Mouse (Mus musculus) heart, adult 2 months (tissue): ENCODE results near the gene Prrt1. TPM values are rescaled to one million over a fixed set of nuclear protein-coding genes. Genes with fewer than 3 reads are reported as not detected.
A peak's percentile ranks its signal among the peaks of the same experiment; 100 is the strongest.

Source experiments
- DNase-seq, 2 experiments: peaks; one replicate each; pipeline ENCODE4 v3.0.0; 2021
- H3K27ac ChIP-seq: fragments of 200-600 bp; 2 replicates; pipeline ENCODE4 v1.8.1; 2022
- H3K27me3 ChIP-seq: fragments of 200-500 bp; 2 replicates; pipeline ENCODE4 v1.6.1; 2012; ENCODE audit warnings: mild to moderate bottlenecking, low read length, inconsistent platforms, mixed read lengths; ENCODE audit not compliant: control insufficient read depth, insufficient read depth
- H3K36me3 ChIP-seq: fragments of 200-500 bp; 2 replicates; pipeline ENCODE4 v1.6.1; 2012; ENCODE audit warnings: low read length, inconsistent platforms; ENCODE audit not compliant: control insufficient read depth, insufficient read depth
- H3K4me1 ChIP-seq: fragments of 200-500 bp; 2 replicates; pipeline ENCODE4 v1.6.1; 2011; ENCODE audit warnings: low read length; ENCODE audit not compliant: control insufficient read depth, insufficient read depth
- H3K4me3 ChIP-seq: fragments of 200-600 bp; 2 replicates; pipeline ENCODE4 v1.8.1; 2022
- H3K79me2 ChIP-seq: fragments of 200-500 bp; replicated peaks from 2 replicates; pipeline ENCODE4 v1.6.1; 2012; ENCODE audit warnings: mild to moderate bottlenecking, inconsistent platforms, low read length, moderate library complexity, mixed read lengths; ENCODE audit not compliant: control insufficient read depth, insufficient read depth
- H3K9ac ChIP-seq: fragments of 200-500 bp; 2 replicates; pipeline ENCODE4 v1.6.1; 2012; ENCODE audit warnings: low read depth, mild to moderate bottlenecking, control low read depth, inconsistent platforms, low read length, mixed read lengths
- CTCF ChIP-seq: fragments of 200-600 bp; IDR thresholded peaks from 2 replicates; pipeline ENCODE4 v1.8.1; 2022; ENCODE audit warnings: antibody characterized with exemption, mild to moderate bottlenecking, moderate library complexity
- EP300 ChIP-seq: fragments of 200-500 bp; IDR thresholded peaks from 2 replicates; pipeline ENCODE4 v1.6.1; 2011; ENCODE audit warnings: low read depth, low read length, control low read depth; ENCODE audit not compliant: insufficient read depth
- POLR2A ChIP-seq: fragments of 200-500 bp; IDR thresholded peaks from 2 replicates; pipeline ENCODE4 v1.6.1; 2011; ENCODE audit warnings: mild to moderate bottlenecking, low read depth, low read length, control low read depth; ENCODE audit not compliant: insufficient read depth
- WGBS: fragments of 180-500 bp; shearing (Covaris S2); methylation state at CpG from one replicate; pipeline ENCODE4 v1.1.7; 2018; 5-methylcytosine and 5-hydroxymethylcytosine counted together
- intact Hi-C: fragments of 180-260 bp; cut with DNase I; formaldehyde crosslinking; loops from one replicate; pipeline ENCODE4 v1.15.1; 2025
- polyA plus RNA-seq: library from polyadenylated mRNA; depleted of rRNA; stranded (reverse); fragments of >200 nt; gene quantifications from 2 replicates; pipeline ENCODE4 v1.2.3, GENCODE M21; 2012
- total RNA-seq, 2 experiments: library from RNA; stranded (reverse); gene quantifications; 2 replicates each; pipeline ENCODE4 v1.2.3; 2021

The Prrt1 gene
- total and polyA plus RNA-seq, 3 experiments, result 0.86 to 7.0 (median 1.4) TPM

- H3K36me3 ChIP-seq, result no peaks in the 10 kb centered on the region
- peak within 1 kb of the TSS; percentile 89 for H3K4me3 ChIP-seq
- peak within 1 kb of the TSS; percentile 91 for H3K27ac ChIP-seq
- intact Hi-C loops, result loop anchor here (1.0 to 10.0 kb wide), 2 partner anchors 38 to 489 kb away; partner anchors contain the start of gene H2-DMa
- peaks cover 2% of the 10 kb centered on the region for H3K79me2 ChIP-seq
- peak within 1 kb of the TSS; percentile 82 for H3K9ac ChIP-seq
- TF ChIP-seq POLR2A (peak; percentile 77), CTCF (no peak), EP300 (0 out of 2 replicates have a peak, but pooled peaks have one; percentile 10)
- peaks cover 4% of the 10 kb centered on the region for H3K4me1 ChIP-seq
- no peaks in the 10 kb centered on the region for H3K27me3 ChIP-seq
- DNase-seq, result peak; percentile 92 to 98
- WGBS, result under 1% methylated on average over 30 of the region's 30 CpGs
Measured at GRCm38 (mm10) chr17:34603375-34604060, 25.8 kb upstream of the Prrt1 start, which contains the start of gene Rnf5. Gene Rnf5, minus strand, starts transcription at chr17:34603690.

- no peaks in the 10 kb centered on the region for H3K36me3 ChIP-seq
- TF ChIP-seq EP300, result peak; percentile 11; the same call in 1 of the 2 replicates
- TF ChIP-seq POLR2A, result peak; percentile 93
- no peak for TF ChIP-seq CTCF
- H3K9ac ChIP-seq, result peak within 1 kb of the TSS; percentile 82
- peaks cover 2% of the 10 kb centered on the region for H3K79me2 ChIP-seq
- under 1% methylated on average over 35 of the region's 35 CpGs for WGBS
- H3K4me3 ChIP-seq, result peak within 1 kb of the TSS; percentile 89
- peak; percentile 94 to 99 for DNase-seq
- no peaks in the 10 kb centered on the region for H3K27me3 ChIP-seq
- H3K4me1 ChIP-seq, result peaks cover 4% of the 10 kb centered on the region
- peak within 1 kb of the TSS; percentile 91 for H3K27ac ChIP-seq
- intact Hi-C loops, result loop anchor here (10.0 kb wide), 1 partner anchor 489 kb away; the partner anchor contains the start of gene H2-DMa
Measured at GRCm38 (mm10) chr17:34604061-34604508, 25.2 kb upstream of the Prrt1 start, which contains the start of gene Agpat1. Gene Agpat1, plus strand, starts transcription at chr17:34604262.

- peaks cover 4% of the 10 kb centered on the region for H3K4me1 ChIP-seq
- 17% methylated on average over 24 of the region's 24 CpGs for WGBS
- no peak for TF ChIP-seq CTCF
- TF ChIP-seq EP300, result no peak
- TF ChIP-seq POLR2A, result no peak
- no peaks in the 10 kb centered on the region for H3K27me3 ChIP-seq
- intact Hi-C loops, result loop anchor here (10.0 kb wide), 1 partner anchor 490 kb away; the partner anchor contains the start of gene H2-DMa
- H3K27ac ChIP-seq, result peak overlapping the region; percentile 91
- DNase-seq, result no peak
- peaks cover 2% of the 10 kb centered on the region for H3K79me2 ChIP-seq
- H3K4me3 ChIP-seq, result peak overlapping the region; percentile 89
- peak overlapping the region; percentile 82 for H3K9ac ChIP-seq
- no peaks in the 10 kb centered on the region for H3K36me3 ChIP-seq
Measured at GRCm38 (mm10) chr17:34604511-34605237, 24.7 kb upstream of the Prrt1 start.

GRCm38 (mm10) chr17:34605609-34606008 lies 23.7 kb upstream of the Prrt1 start:
- Histone ChIP-seq H3K27me3 (no peaks in the 10 kb centered on the region), H3K27ac (peak overlapping the region; percentile 91), H3K9ac (peak overlapping the region; percentile 96), H3K4me3 (peak overlapping the region; percentile 89), H3K4me1 (peaks cover 4% of the 10 kb centered on the region), H3K79me2 (peaks cover 2% of the 10 kb centered on the region), H3K36me3 (no peaks in the 10 kb centered on the region)
- under 1% methylated on average over 29 of the region's 30 CpGs for WGBS
- TF ChIP-seq POLR2A (peak; percentile 89), EP300 (no peak), CTCF (no peak)
- peak; percentile 97 to 98 for DNase-seq
- intact Hi-C loops, result loop anchor here (2.0 to 10.0 kb wide), 2 partner anchors 21 to 491 kb away; partner anchors contain the start of gene H2-DMa

GRCm38 (mm10) chr17:34606186-34607039 lies 22.9 kb upstream of the Prrt1 start:
- no peaks in the 10 kb centered on the region for H3K36me3 ChIP-seq
- no peak for TF ChIP-seq CTCF
- no peak for TF ChIP-seq EP300
- TF ChIP-seq POLR2A, result no peak
- peaks cover 4% of the 10 kb centered on the region for H3K4me1 ChIP-seq
- 14% methylated on average over 32 of the region's 32 CpGs for WGBS
- H3K4me3 ChIP-seq, result peak overlapping the region; percentile 89
- peak overlapping the region; percentile 91 for H3K27ac ChIP-seq
- intact Hi-C loops, result loop anchor here (2.0 to 10.0 kb wide), 2 partner anchors 20 to 492 kb away; partner anchors contain the start of gene H2-DMa
- H3K79me2 ChIP-seq, result peaks cover 2% of the 10 kb centered on the region
- peak overlapping the region; percentile 96 for H3K9ac ChIP-seq
- no peaks in the 10 kb centered on the region for H3K27me3 ChIP-seq
- peak in 1 of 2 experiments; percentile 38 for DNase-seq
